Mouse (Mus musculus) hindbrain, embryonic 10.5 days (tissue): ENCODE data around the gene Tnp1. TPM values are rescaled to one million over a fixed set of nuclear protein-coding genes. Genes with fewer than 3 reads are reported as not detected.

Source experiments
- DNase-seq: peaks from one replicate; pipeline ENCODE4 v3.0.0-alpha.2; 2017; ENCODE audit warnings: low spot score
- H3K27ac ChIP-seq: fragments of 300-500 bp; sonication (generic); 2 replicates; pipeline ENCODE4 v1.5.1; 2016; ENCODE audit warnings: mild to moderate bottlenecking, moderate library complexity
- H3K27me3 ChIP-seq: fragments of 300-500 bp; sonication (generic); 2 replicates; pipeline ENCODE4 v1.6.1; 2016; ENCODE audit warnings: mild to moderate bottlenecking; ENCODE audit not compliant: poor library complexity, insufficient read depth, severe bottlenecking
- H3K36me3 ChIP-seq: fragments of 300-500 bp; sonication (generic); 2 replicates; pipeline ENCODE4 v1.6.1; 2016; ENCODE audit warnings: mild to moderate bottlenecking, moderate library complexity
- H3K4me1 ChIP-seq: fragments of 300-500 bp; sonication (generic); replicated peaks from 2 replicates; pipeline ENCODE4 v1.6.1; 2016; ENCODE audit warnings: mild to moderate bottlenecking
- H3K4me3 ChIP-seq: fragments of 300-500 bp; sonication (generic); 2 replicates; pipeline ENCODE4 v1.5.1; 2016; ENCODE audit warnings: mild to moderate bottlenecking, moderate library complexity
- H3K9me3 ChIP-seq: fragments of 300-500 bp; sonication (generic); 2 replicates; pipeline ENCODE4 v1.6.1; 2016; ENCODE audit warnings: mild to moderate bottlenecking, moderate library complexity
- WGBS: fragments of 180-500 bp; shearing (Covaris S2); methylation state at CpG from one replicate; pipeline ENCODE4 v1.1.7; 2016; 5-methylcytosine and 5-hydroxymethylcytosine counted together
- polyA plus RNA-seq: library from polyadenylated mRNA; unstranded; fragments of >200 nt; fragmentation: Nextera tagmentation; extraction: Ambion mirVana; gene quantifications from 2 replicates; pipeline ENCODE4 v1.2.1, GENCODE M21; 2016

Tnp1 gene
- polyA plus RNA-seq, 1 experiment from 2014 or later, result not detected

- no peaks in the 10 kb centered on the region for H3K36me3 ChIP-seq
- no peaks in the 10 kb centered on the region for H3K27me3 ChIP-seq
- 85% methylated on average over 3 of the region's 3 CpGs for WGBS
- no peak for DNase-seq
- no peak overlapping the region for H3K4me3 ChIP-seq
- peak overlapping the region; percentile 42; the same call in 1 of the 2 replicates for H3K27ac ChIP-seq
- no peaks in the 10 kb centered on the region for H3K9me3 ChIP-seq
- peaks cover 37% of the 10 kb centered on the region for H3K4me1 ChIP-seq
These were observed 25.1 kb upstream of the Tnp1 start for GRCm38 (mm10) chr1:73040691-73041425.

GRCm38 (mm10) chr1:73038532-73038931 lies 22.8 kb upstream of the Tnp1 start:
- no peak for DNase-seq
- no peaks in the 10 kb centered on the region for H3K36me3 ChIP-seq
- H3K4me3 ChIP-seq, result no peak overlapping the region
- H3K27me3 ChIP-seq, result no peaks in the 10 kb centered on the region
- H3K4me1 ChIP-seq, result peaks cover 35% of the 10 kb centered on the region
- 77% methylated on average over 3 of the region's 3 CpGs for WGBS
- peak overlapping the region; percentile 41 for H3K27ac ChIP-seq
- no peaks in the 10 kb centered on the region for H3K9me3 ChIP-seq

DNA sequence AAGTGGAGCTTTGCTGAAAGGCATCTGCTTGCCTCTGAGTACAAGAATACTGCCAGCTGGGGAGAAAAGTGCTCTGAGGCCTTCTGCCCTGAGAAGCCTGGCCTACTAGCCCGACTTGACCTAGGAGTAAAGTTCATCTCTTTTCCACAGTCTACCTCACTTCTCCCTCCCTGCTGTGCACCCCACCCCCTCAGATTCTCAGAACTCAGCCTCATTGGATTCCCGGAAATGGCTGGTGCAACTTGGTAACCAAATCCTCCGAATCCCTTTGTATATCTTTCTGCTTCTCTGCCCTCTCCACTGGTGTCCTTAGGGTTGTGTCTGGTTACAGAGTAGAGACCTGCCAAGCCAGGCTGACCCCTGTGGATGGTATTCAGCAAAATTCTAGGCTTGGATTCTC lies 20.8 kb upstream of the Tnp1 start:
- Histone ChIP-seq H3K4me3 (no peak overlapping the region), H3K27me3 (no peaks in the 10 kb centered on the region), H3K27ac (peak overlapping the region; percentile 70), H3K9me3 (no peaks in the 10 kb centered on the region), H3K36me3 (no peaks in the 10 kb centered on the region), H3K4me1 (peaks cover 27% of the 10 kb centered on the region)
- 43% methylated on average over 3 of the region's 3 CpGs for WGBS
- no peak for DNase-seq

DNA sequence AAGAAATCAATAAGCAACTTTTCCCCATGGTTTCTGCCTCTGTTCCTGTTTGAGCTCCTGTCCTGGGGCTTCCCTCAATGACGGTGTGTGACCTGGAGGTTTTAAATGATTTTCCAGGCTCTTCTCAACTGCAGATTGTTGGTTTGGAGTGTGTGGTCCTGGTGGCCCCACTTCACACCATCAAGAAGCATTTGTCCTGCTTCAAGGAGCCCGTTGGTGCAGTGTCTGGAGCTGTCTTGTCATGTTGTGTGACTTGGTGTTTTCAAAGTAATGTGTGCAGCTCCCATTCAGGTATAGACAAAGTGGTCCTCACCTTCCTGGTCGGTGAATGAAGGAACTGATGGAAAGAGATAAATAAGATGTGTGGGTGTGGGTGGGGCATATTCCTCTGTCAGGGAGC lies 20.0 kb upstream of the Tnp1 start:
- H3K36me3 ChIP-seq, result no peaks in the 10 kb centered on the region
- no peak for DNase-seq
- no peaks in the 10 kb centered on the region for H3K9me3 ChIP-seq
- H3K4me1 ChIP-seq, result peaks cover 27% of the 10 kb centered on the region
- WGBS, result 86% methylated on average over 3 of the region's 3 CpGs
- H3K27me3 ChIP-seq, result no peaks in the 10 kb centered on the region
- no peak overlapping the region for H3K4me3 ChIP-seq
- H3K27ac ChIP-seq, result no peak overlapping the region

- DNase-seq, result no peak
- Histone ChIP-seq H3K4me1 (peaks cover 10% of the 10 kb centered on the region), H3K27me3 (no peaks in the 10 kb centered on the region), H3K4me3 (no peak overlapping the region), H3K36me3 (no peaks in the 10 kb centered on the region), H3K27ac (peak overlapping the region; percentile 29; the same call in 1 of the 2 replicates), H3K9me3 (no peaks in the 10 kb centered on the region)
- WGBS, result 86% methylated on average over 5 of the region's 5 CpGs
These were observed 16.8 kb upstream of the Tnp1 start for GRCm38 (mm10) chr1:73032491-73032890.

DNA sequence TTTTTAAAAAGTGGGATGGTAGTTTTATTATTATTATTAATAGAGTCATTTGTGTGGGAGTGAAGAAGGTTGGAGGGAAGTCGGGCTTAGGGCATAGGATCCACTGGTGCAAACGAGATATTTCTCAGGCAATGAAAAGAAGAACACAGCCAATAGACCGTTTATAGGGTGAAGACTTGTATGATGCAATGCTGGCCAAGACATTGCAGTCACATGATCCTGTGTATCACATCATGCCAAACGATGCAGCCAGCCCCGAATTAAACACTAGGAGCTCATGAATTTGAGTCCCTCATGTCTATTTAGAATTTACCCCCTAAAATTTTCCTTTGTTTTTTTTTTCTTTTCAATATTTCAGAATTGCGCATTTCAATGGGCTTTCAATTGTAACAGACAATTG lies 13.0 kb upstream of the Tnp1 start:
- Histone ChIP-seq H3K36me3 (no peaks in the 10 kb centered on the region), H3K9me3 (no peaks in the 10 kb centered on the region), H3K4me1 (no peaks in the 10 kb centered on the region), H3K27me3 (no peaks in the 10 kb centered on the region), H3K27ac (no peak overlapping the region), H3K4me3 (no peak overlapping the region)
- DNase-seq, result no peak
- WGBS, result 89% methylated on average over 6 of the region's 6 CpGs

- DNase-seq, result no peak
- H3K4me3 ChIP-seq, result no peak overlapping the region
- H3K27me3 ChIP-seq, result no peaks in the 10 kb centered on the region
- no peaks in the 10 kb centered on the region for H3K9me3 ChIP-seq
- WGBS, result 74% methylated on average over 4 of the region's 4 CpGs
- no peaks in the 10 kb centered on the region for H3K36me3 ChIP-seq
- H3K27ac ChIP-seq, result no peak overlapping the region
- no peaks in the 10 kb centered on the region for H3K4me1 ChIP-seq
These were observed 11.7 kb upstream of the Tnp1 start for GRCm38 (mm10) chr1:73027381-73027780.

DNA sequence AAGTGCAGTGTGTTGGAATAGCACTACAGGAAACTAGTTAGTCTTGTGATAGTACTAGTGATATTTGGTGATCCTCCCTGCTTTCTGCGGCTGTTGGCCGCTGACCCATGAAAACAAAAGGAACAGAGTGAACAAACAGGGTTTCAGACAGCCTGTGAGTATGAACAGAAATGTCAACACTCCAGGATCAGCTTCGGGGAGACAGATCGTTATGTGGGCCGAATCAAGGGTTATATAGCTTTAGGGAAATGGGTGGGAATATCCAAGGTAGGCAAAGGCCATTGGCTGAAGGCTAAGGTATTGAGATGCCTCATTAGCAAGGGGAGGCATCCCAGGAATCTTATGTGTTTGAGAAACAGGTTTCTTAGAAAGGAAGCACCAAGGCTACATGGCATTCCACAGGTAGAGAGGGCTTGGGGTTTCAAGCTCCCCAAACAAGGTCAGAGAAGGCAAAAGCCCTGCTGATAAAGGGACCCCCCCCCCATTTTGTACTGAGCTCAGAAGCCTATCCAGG lies 11.1 kb upstream of the Tnp1 start:
- H3K4me1 ChIP-seq, result no peaks in the 10 kb centered on the region
- H3K9me3 ChIP-seq, result no peaks in the 10 kb centered on the region
- H3K27ac ChIP-seq, result no peak overlapping the region
- DNase-seq, result no peak
- no peaks in the 10 kb centered on the region for H3K27me3 ChIP-seq
- WGBS, result 83% methylated on average over 5 of the region's 5 CpGs
- no peak overlapping the region for H3K4me3 ChIP-seq
- H3K36me3 ChIP-seq, result no peaks in the 10 kb centered on the region

DNA sequence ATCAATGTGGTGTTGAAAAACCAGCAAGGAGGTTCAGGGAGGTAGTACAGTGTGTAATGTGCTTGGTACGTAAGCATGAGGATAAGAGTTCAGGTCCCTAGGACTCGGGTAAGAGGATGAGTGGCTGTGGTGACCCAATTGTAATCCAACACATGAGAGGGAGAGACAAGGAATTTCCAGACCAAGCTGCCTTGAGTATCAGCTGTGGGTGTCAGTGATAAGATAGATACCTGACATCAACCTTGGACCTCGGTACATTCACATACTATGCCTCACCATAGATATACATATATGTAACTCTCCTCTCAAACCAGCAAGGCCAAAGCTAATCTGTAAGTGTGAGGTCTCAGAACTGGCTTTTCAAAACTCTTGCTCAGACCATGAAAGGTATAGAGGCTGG lies 10.4 kb upstream of the Tnp1 start:
- WGBS, result 90% methylated on average over 3 of the region's 3 CpGs

DNA sequence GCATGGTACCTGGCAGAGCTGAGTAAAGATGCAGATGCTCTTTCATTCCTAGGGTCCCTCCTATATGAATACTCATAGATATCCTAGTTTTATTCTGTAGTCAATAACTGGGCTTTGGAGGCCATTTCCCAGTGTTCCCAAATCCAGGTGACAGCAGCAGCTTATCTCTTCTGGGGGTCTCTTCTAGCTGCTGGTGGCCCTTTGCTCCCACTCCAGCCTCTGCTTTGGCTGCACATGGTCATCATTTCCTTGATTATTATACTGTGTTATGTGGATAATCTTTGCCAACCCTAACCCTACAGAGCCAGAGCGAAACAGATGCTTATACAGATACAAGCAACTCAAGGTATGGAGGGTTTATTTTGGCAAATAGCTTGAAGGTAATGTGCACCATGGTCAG lies 8.9 kb downstream of the Tnp1 start:
- Histone ChIP-seq H3K27me3 (no peaks in the 10 kb centered on the region), H3K36me3 (no peaks in the 10 kb centered on the region), H3K4me3 (no peak overlapping the region), H3K4me1 (no peaks in the 10 kb centered on the region), H3K27ac (no peak overlapping the region), H3K9me3 (no peaks in the 10 kb centered on the region)
- DNase-seq, result no peak
- 94% methylated on average over 1 of the region's 1 CpGs for WGBS

More for the DNA sequence above, 10.4 kb upstream of the Tnp1 start:
- Histone ChIP-seq H3K4me3 (no peak overlapping the region), H3K36me3 (no peaks in the 10 kb centered on the region), H3K27me3 (no peaks in the 10 kb centered on the region), H3K4me1 (no peaks in the 10 kb centered on the region), H3K9me3 (no peaks in the 10 kb centered on the region), H3K27ac (no peak overlapping the region)
- DNase-seq, result no peak

DNA sequence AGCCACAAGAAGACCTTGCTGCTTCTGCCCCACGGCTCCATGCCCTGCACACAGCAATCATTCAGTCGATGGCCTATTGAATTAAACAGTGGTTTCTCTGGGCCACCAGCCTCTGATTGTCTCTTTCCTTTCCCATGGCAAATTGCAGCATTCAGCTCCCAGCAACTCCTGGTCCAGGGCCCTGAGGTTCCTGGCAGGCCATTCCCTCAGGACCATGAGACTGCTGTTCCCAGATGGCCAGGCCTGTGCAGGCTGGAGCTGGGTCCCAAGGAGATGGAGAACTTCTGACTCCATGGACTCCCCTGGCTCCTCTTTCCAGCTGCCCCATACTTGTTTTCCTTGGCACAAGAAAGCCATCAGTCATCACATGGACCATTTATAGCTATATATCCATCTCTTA lies 10.8 kb downstream of the Tnp1 start:
- no peak overlapping the region for H3K4me3 ChIP-seq
- H3K9me3 ChIP-seq, result no peaks in the 10 kb centered on the region
- no peaks in the 10 kb centered on the region for H3K27me3 ChIP-seq
- DNase-seq, result no peak
- H3K27ac ChIP-seq, result no peak overlapping the region
- no peaks in the 10 kb centered on the region for H3K36me3 ChIP-seq
- no peaks in the 10 kb centered on the region for H3K4me1 ChIP-seq
- 86% methylated on average over 2 of the region's 2 CpGs for WGBS

DNA sequence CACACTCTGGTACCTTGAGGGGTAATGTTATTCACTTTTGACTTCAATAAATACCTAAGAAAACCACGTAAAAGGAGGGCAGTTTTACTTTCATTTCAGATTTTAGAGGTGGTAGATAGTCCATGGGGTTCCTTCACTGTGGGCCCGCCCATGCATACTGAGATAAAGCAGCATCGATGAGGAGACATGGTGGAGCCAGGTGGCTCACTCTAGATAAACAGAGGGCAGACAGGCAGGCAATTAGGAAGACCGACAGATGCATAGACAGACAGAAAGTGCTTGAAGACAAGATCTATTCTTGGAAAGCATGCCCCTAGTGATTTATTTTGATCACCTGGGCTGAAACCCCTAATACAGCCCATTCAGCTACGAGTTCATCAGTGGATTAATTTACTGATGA lies 13.1 kb downstream of the Tnp1 start:
- WGBS, result 77% methylated on average over 5 of the region's 5 CpGs
- Histone ChIP-seq H3K27me3 (no peaks in the 10 kb centered on the region), H3K27ac (no peak overlapping the region), H3K36me3 (no peaks in the 10 kb centered on the region), H3K4me3 (no peak overlapping the region), H3K4me1 (no peaks in the 10 kb centered on the region), H3K9me3 (no peaks in the 10 kb centered on the region)
- DNase-seq, result no peak

- Histone ChIP-seq H3K4me1 (no peaks in the 10 kb centered on the region), H3K36me3 (no peaks in the 10 kb centered on the region), H3K4me3 (no peak overlapping the region), H3K9me3 (no peaks in the 10 kb centered on the region), H3K27ac (no peak overlapping the region; the same call in 1 of the 2 replicates), H3K27me3 (no peaks in the 10 kb centered on the region)
- 61% methylated on average over 5 of the region's 5 CpGs for WGBS
- DNase-seq, result no peak
These were observed 13.7 kb downstream of the Tnp1 start for GRCm38 (mm10) chr1:73001961-73002360.
